Mouse (Mus musculus) myocyte (in vitro differentiated cells): Measurements from ENCODE around the gene Pde8b.

Experiments used
- CEBPB ChIP-seq: IDR thresholded peaks from 2 replicates; pipeline ENCODE4 v1.6.1; 2011; ENCODE audit warnings: mild to moderate bottlenecking, moderate library complexity; ENCODE audit not compliant: poor library complexity, insufficient read depth, severe bottlenecking
- E2F4 ChIP-seq: IDR thresholded peaks from one replicate; pipeline ENCODE4 v1.6.1; 2011; ENCODE audit warnings: mild to moderate bottlenecking, control low read depth, moderate library complexity; ENCODE audit not compliant: insufficient read depth
- MAX ChIP-seq: IDR thresholded peaks from one replicate; pipeline ENCODE4 v1.6.1; 2011; ENCODE audit warnings: low read depth, mild to moderate bottlenecking, control low read depth
- MYOD1 ChIP-seq, 3 experiments: IDR thresholded peaks; one replicate each; pipeline ENCODE4 v1.6.1; 2011; ENCODE audit warnings: control low read depth in 2 of 3, low read depth in 2 of 3, mild to moderate bottlenecking in 2 of 3, moderate library complexity in 1 of 3; ENCODE audit not compliant: insufficient read length in 2 of 3, control insufficient read depth in 1 of 3
- MYOG ChIP-seq, 3 experiments: IDR thresholded peaks; one replicate each; pipeline ENCODE4 v1.6.1; 2011; ENCODE audit warnings: control low read depth in 2 of 3, low read depth in 2 of 3, mild to moderate bottlenecking in 2 of 3; ENCODE audit not compliant: insufficient read length in 2 of 3, control insufficient read depth in 1 of 3, insufficient read depth in 1 of 3
- POLR2A ChIP-seq: IDR thresholded peaks from one replicate; pipeline ENCODE4 v1.6.1; 2011; ENCODE audit warnings: low read depth, mild to moderate bottlenecking, control low read depth, moderate library complexity; ENCODE audit not compliant: insufficient read length
- POLR2AphosphoS2 ChIP-seq: IDR thresholded peaks from one replicate; pipeline ENCODE4 v1.6.1; 2011; ENCODE audit warnings: low read depth, control low read depth; ENCODE audit not compliant: insufficient read length
- REST ChIP-seq: IDR thresholded peaks from one replicate; pipeline ENCODE4 v1.6.1; 2011; ENCODE audit warnings: mild to moderate bottlenecking, control low read depth, moderate library complexity; ENCODE audit not compliant: insufficient read depth, insufficient read length
- SRF ChIP-seq: IDR thresholded peaks from one replicate; pipeline ENCODE4 v1.6.1; 2011; ENCODE audit warnings: low read depth; ENCODE audit not compliant: control insufficient read depth, insufficient read length
- TCF12 ChIP-seq: IDR thresholded peaks from one replicate; pipeline ENCODE4 v1.6.1; 2011; ENCODE audit warnings: mild to moderate bottlenecking, control low read depth; ENCODE audit not compliant: poor library complexity, insufficient read depth, severe bottlenecking
- TCF3 ChIP-seq: IDR thresholded peaks from one replicate; pipeline ENCODE4 v1.6.1; 2011; ENCODE audit warnings: low read depth, control low read depth; ENCODE audit not compliant: insufficient read length
- USF1 ChIP-seq: IDR thresholded peaks from one replicate; pipeline ENCODE4 v1.6.1; 2011; ENCODE audit warnings: low read depth, mild to moderate bottlenecking, control low read depth, moderate library complexity

- TF ChIP-seq MAX, result no peak
- no peak for TF ChIP-seq POLR2AphosphoS2
- no peak for TF ChIP-seq POLR2A
- no peak for TF ChIP-seq MYOD1 (IDR thresholded peaks at IDR 0.05; ENCODE audit: control insufficient read depth in 1 of 3, insufficient read length in 2 of 3, low read depth in 2 of 3)
- no peak for TF ChIP-seq USF1
- TF ChIP-seq TCF3, result no peak
- no peak for TF ChIP-seq REST
- no peak for TF ChIP-seq E2F4
- TF ChIP-seq TCF12, result no peak
- no peak for TF ChIP-seq CEBPB
- no peak for TF ChIP-seq SRF
- no peak for TF ChIP-seq MYOG (IDR thresholded peaks at IDR 0.05; ENCODE audit: control insufficient read depth in 1 of 3, insufficient read depth in 1 of 3, insufficient read length in 2 of 3, low read depth in 2 of 3)
These were observed 37.9 kb upstream of the Pde8b start for GRCm38 (mm10) chr13:95288027-95288426.
